Comparison of ENCODE assay signal across 14 mouse cellular contexts in genomic region chr6:50366724-50367123, GRCm38 (mm10).
DNase-seq lines count a peak whose midpoint lies in the region; ATAC-seq and TF ChIP-seq lines count a peak whose summit lies in the region.
"Had no signal": no experiment of that assay in that cellular context is flagged by ENCODE, and none has a peak within 500 bp of the region (broad histone marks: within the 10 kb centered on the region; RNA-seq: fewer than 3 reads in every experiment).

No protein-coding gene starts in this region.

- H3K79me2 ChIP-seq in heart, adult 2 months (replicated peaks; ENCODE audit: control insufficient read depth, insufficient read depth, low read length) = no peaks in the 10 kb centered on the region

- peak; percentile 60 for DNase-seq in layer of hippocampus, adult 11-12 months (ENCODE audit: low spot score)
- no peak for DNase-seq in layer of hippocampus, adult 9-10 months (ENCODE audit: low spot score)
- peak; percentile 44 to 70 for DNase-seq in heart, adult 2 months
- peak; percentile 32 to 49 for DNase-seq in layer of hippocampus, adult 8-10 months (ENCODE audit: low spot score in 2 of 2)
- DNase-seq in yolk sac, embryonic 10.5 days (ENCODE audit: low spot score) = no peak
- DNase-seq in urinary bladder, postnatal 25 days (ENCODE audit: low spot score) = no peak
- DNase-seq: adrenal gland, postnatal 36 days; midbrain, embryonic 14.5 days had no signal

- H3K36me3 ChIP-seq in heart, adult 2 months (ENCODE audit: control insufficient read depth, insufficient read depth, low read length) = no peaks in the 10 kb centered on the region
- peaks cover 20% of the 10 kb centered on the region for H3K36me3 ChIP-seq in small intestine, adult 2 months (ENCODE audit: control insufficient read depth, insufficient read depth, low read length)
- H3K36me3 ChIP-seq: neural tube, embryonic 15.5 days had no signal

- TF ChIP-seq EP300 in heart, adult 2 months (IDR thresholded peaks at IDR 0.05; ENCODE audit: insufficient read depth, low read depth, low read length) = 0 out of 2 replicates have a peak, but pooled peaks have one; percentile 28

- TF ChIP-seq CTCF in heart, adult 2 months (IDR thresholded peaks at IDR 0.05) = no peak
- no peak for TF ChIP-seq CTCF in small intestine, adult 2 months (IDR thresholded peaks at IDR 0.05; ENCODE audit: extremely low read depth, insufficient read length, insufficient replicate concordance, low read depth, low read length)

- no peaks in the 10 kb centered on the region for H3K27me3 ChIP-seq in heart, adult 2 months (ENCODE audit: control insufficient read depth, insufficient read depth, low read length)
- no peaks in the 10 kb centered on the region for H3K27me3 ChIP-seq in small intestine, adult 2 months (ENCODE audit: control insufficient read depth, insufficient read depth, low read length)
- H3K27me3 ChIP-seq: kidney, embryonic 15.5 days; limb, embryonic 12.5 days; neural tube, embryonic 15.5 days; Patski had no signal

- peak overlapping the region; percentile 88 for H3K27ac ChIP-seq in heart, adult 2 months
- H3K27ac ChIP-seq in small intestine, adult 2 months (ENCODE audit: insufficient read depth, low read depth, low read length) = 0 out of 2 replicates have a peak overlapping the region, but pooled peaks have one; percentile 24
- H3K27ac ChIP-seq: kidney, embryonic 15.5 days; limb, embryonic 12.5 days; neural tube, embryonic 15.5 days had no signal

- ATAC-seq in erythroblast, adult 5-6 weeks (replicated peaks; ENCODE audit: low FRiP score, poor library complexity, severe bottlenecking) = no peak
- ATAC-seq: Patski had no signal

- peaks cover 11% of the 10 kb centered on the region; the same call in 1 of the 2 replicates for H3K4me1 ChIP-seq in heart, adult 2 months (ENCODE audit: control insufficient read depth, insufficient read depth, low read length)
- H3K4me1 ChIP-seq in small intestine, adult 2 months (ENCODE audit: control insufficient read depth, insufficient read depth, insufficient read length, low read length) = peaks cover 22% of the 10 kb centered on the region; the same call in 1 of the 2 replicates
- H3K4me1 ChIP-seq: limb, embryonic 12.5 days had no signal

- no peak overlapping the region for H3K4me3 ChIP-seq in heart, adult 2 months
- no peak overlapping the region for H3K4me3 ChIP-seq in small intestine, adult 2 months (ENCODE audit: low read depth, low read length)
- H3K4me3 ChIP-seq: kidney, embryonic 15.5 days; limb, embryonic 12.5 days; neural tube, embryonic 15.5 days had no signal

- no peak for TF ChIP-seq POLR2A in heart, adult 2 months (IDR thresholded peaks at IDR 0.05; ENCODE audit: insufficient read depth, low read depth, low read length)
- TF ChIP-seq POLR2A in small intestine, adult 2 months (IDR thresholded peaks at IDR 0.05; ENCODE audit: low read depth, low read length) = no peak

- WGBS in heart, adult 2 months = 60% methylated on average over 5 of the region's 5 CpGs
- 80% methylated on average over 5 of the region's 5 CpGs for WGBS in small intestine, adult 2 months

- intact Hi-C loops in heart, adult 2 months (cut with DNase I) = no loop called here

- H3K9ac ChIP-seq in heart, adult 2 months (ENCODE audit: low read depth, low read length) = peak overlapping the region; percentile 21; the same call in 1 of the 2 replicates
- H3K9ac ChIP-seq: kidney, embryonic 15.5 days; limb, embryonic 12.5 days; neural tube, embryonic 15.5 days had no signal

Comparison
In these comparisons a context has a peak if more than half of its experiments do, and no peak if none do; other contexts are left out.
1. DNase-seq: peak in layer of hippocampus, adult 11-12 months (single experiment), heart, adult 2 months (2 of 2) and layer of hippocampus, adult 8-10 months (2 of 2); none in layer of hippocampus, adult 9-10 months (single experiment), yolk sac, embryonic 10.5 days (single experiment) and urinary bladder, postnatal 25 days (single experiment).